Comparison of ENCODE assay signal across 12 mouse cellular contexts in genomic region chr4:102792100-102792790, GRCm38 (mm10). TPM values are rescaled to one million over a fixed set of nuclear protein-coding genes. Genes with fewer than 3 reads are reported as not detected.
A peak's percentile ranks its signal among the peaks of the same experiment; 100 is the strongest.
DNase-seq lines count a peak whose midpoint lies in the region; TF ChIP-seq lines count a peak whose summit lies in the region.
"Had no signal": no experiment of that assay in that cellular context is flagged by ENCODE, and none has a peak within 500 bp of the region (broad histone marks: within the 10 kb centered on the region; RNA-seq: fewer than 3 reads in every experiment).

No protein-coding gene starts in this region.

- H3K36me3 ChIP-seq in kidney, adult 2 months (ENCODE audit: control insufficient read depth, insufficient read depth, low read length) = no peaks in the 10 kb centered on the region
- H3K36me3 ChIP-seq: embryonic facial prominence, embryonic 12.5 days; kidney, embryonic 15.5 days; limb, embryonic 13.5 days had no signal

- TF ChIP-seq CTCF in kidney, adult 2 months (conservative IDR thresholded peaks at IDR 0.05; ENCODE audit: insufficient read depth, insufficient read length, low read depth, low read length) = no peak

- no peaks in the 10 kb centered on the region for H3K4me1 ChIP-seq in kidney, adult 2 months (ENCODE audit: control insufficient read depth, insufficient read depth, low read length)
- H3K4me1 ChIP-seq: embryonic facial prominence, embryonic 12.5 days had no signal

- 63% methylated on average over 8 of the region's 8 CpGs for WGBS in kidney, adult 2 months

- H3K27me3 ChIP-seq in kidney, adult 2 months (replicated peaks; ENCODE audit: control insufficient read depth, insufficient read depth, low read length) = no peaks in the 10 kb centered on the region
- H3K27me3 ChIP-seq: CH12.LX; embryonic facial prominence, embryonic 12.5 days; kidney, embryonic 15.5 days; limb, embryonic 13.5 days had no signal

- no peak for TF ChIP-seq POLR2A in kidney, adult 2 months (IDR thresholded peaks at IDR 0.05; ENCODE audit: low read depth, low read length)

- DNase-seq in kidney, adult 2 months = peak; percentile 17
- DNase-seq in kidney, adult 11 months = no peak
- DNase-seq in 3134 (ENCODE audit: extremely low read depth, insufficient read length, low spot score) = peak; percentile 13
- peak; percentile 22 for DNase-seq in fibroblast of lung, adult 2 months (ENCODE audit: low read depth)
- peak; percentile 7 for DNase-seq in heart, postnatal 4 days
- no peak for DNase-seq in ovary, postnatal 14 days (ENCODE audit: low spot score)
- no peak for DNase-seq in left cerebral cortex, adult 18-20 months (ENCODE audit: low spot score in 2 of 2)
- DNase-seq in thymus, adult 18-20 months = no peak

- H3K4me3 ChIP-seq in kidney, adult 2 months (ENCODE audit: insufficient read depth, low read depth, low read length) = no peak overlapping the region
- H3K4me3 ChIP-seq: embryonic facial prominence, embryonic 12.5 days; kidney, embryonic 15.5 days; limb, embryonic 13.5 days had no signal

- H3K27ac ChIP-seq in kidney, adult 2 months (ENCODE audit: insufficient read depth, low read depth, low read length) = peak overlapping the region; percentile 37; the same call in 1 of the 2 replicates
- H3K27ac ChIP-seq: embryonic facial prominence, embryonic 12.5 days; kidney, embryonic 15.5 days; limb, embryonic 13.5 days had no signal

RNA-seq across cellular contexts. Expression of gene Sgip1, which starts 51.1 kb away (rescaled TPM):
- polyA plus RNA-seq in kidney, adult 2 months (2012; rRNA removed) = 0.95 and 1.1 TPM in 2 replicates
- 1 to 10 TPM in 1 of 2 experiments, under 1 TPM in 1; 0.79 to 2.0 TPM for total RNA-seq in heart, postnatal 4 days (2021)
- 100 to 1,000 TPM; 264 to 268 TPM for total RNA-seq in left cerebral cortex, adult 18-20 months (2021)

Comparison
In these comparisons a context has a peak if more than half of its experiments do, and no peak if none do; other contexts are left out.
1. DNase-seq: peak in kidney, adult 2 months (single experiment), 3134 (single experiment), fibroblast of lung, adult 2 months (single experiment) and heart, postnatal 4 days (single experiment); none in kidney, adult 11 months (single experiment), ovary, postnatal 14 days (single experiment), left cerebral cortex, adult 18-20 months (0 of 2) and thymus, adult 18-20 months (0 of 2).
2. RNA of gene Sgip1, which starts 51.1 kb away (total RNA-seq): 264 to 268 TPM in left cerebral cortex, adult 18-20 months; 0.79 to 2.0 TPM in heart, postnatal 4 days; every median in the first group is over 10 times any median in the second.